Mouse (Mus musculus) forebrain, postnatal 0 days (tissue): Measurements from ENCODE around the gene Pitpnm2. TPM values are rescaled to one million over a fixed set of nuclear protein-coding genes. Genes with fewer than 3 reads are reported as not detected.
"Not testable (repeated sequence)": the region's sequence is repeated elsewhere in the genome, so short reads cannot be mapped to it uniquely, and the experiment has no call there.

ENCODE experiments used
- ATAC-seq: fragments of 200-750 bp; cut with Nextera tagmentation; 2 replicates; pipeline ENCODE4 v1.8.0; 2017; ENCODE audit warnings: mild to moderate bottlenecking, moderate library complexity
- DNase-seq: peaks from one replicate; pipeline ENCODE4 v3.0.0-alpha.2; 2015
- H3K27ac ChIP-seq: fragments of 300-500 bp; sonication (generic); 2 replicates; pipeline ENCODE4 v1.5.1; 2014; ENCODE audit warnings: low read depth, mild to moderate bottlenecking, antibody characterized with exemption, low read length, moderate library complexity, mixed read lengths
- H3K27me3 ChIP-seq: fragments of 300-500 bp; sonication (generic); 2 replicates; pipeline ENCODE4 v1.6.1; 2014; ENCODE audit warnings: mild to moderate bottlenecking, low read length, mixed read lengths; ENCODE audit not compliant: insufficient read depth
- H3K36me3 ChIP-seq: fragments of 300-500 bp; sonication (generic); 2 replicates; pipeline ENCODE4 v1.6.1; 2014; ENCODE audit warnings: mild to moderate bottlenecking, moderate library complexity; ENCODE audit not compliant: insufficient read depth
- H3K4me1 ChIP-seq: fragments of 300-500 bp; sonication (generic); 2 replicates; pipeline ENCODE4 v1.6.1; 2014; ENCODE audit warnings: antibody characterized with exemption; ENCODE audit not compliant: insufficient read depth
- H3K4me2 ChIP-seq: fragments of 300-500 bp; sonication (generic); 2 replicates; pipeline ENCODE4 v1.6.1; 2014; ENCODE audit warnings: low read depth, mild to moderate bottlenecking, moderate library complexity
- H3K4me3 ChIP-seq: fragments of 300-500 bp; sonication (generic); 2 replicates; pipeline ENCODE4 v1.5.1; 2014; ENCODE audit warnings: low read depth, low read length, mixed read lengths
- H3K9ac ChIP-seq: fragments of 300-500 bp; sonication (generic); 2 replicates; pipeline ENCODE4 v1.6.1; 2014; ENCODE audit warnings: mild to moderate bottlenecking
- H3K9me3 ChIP-seq: fragments of 300-500 bp; sonication (generic); 2 replicates; pipeline ENCODE4 v1.6.1; 2016; ENCODE audit warnings: low read length
- CTCF ChIP-seq: sonication (generic); IDR thresholded peaks from 2 replicates; pipeline ENCODE4 v1.5.1; 2016; ENCODE audit warnings: antibody characterized with exemption, control low read depth, low read depth
- WGBS: fragments of 180-500 bp; shearing (Covaris S2); extraction: QIAGEN DNeasy Blood & Tissue Kit; methylation state at CpG from one replicate; pipeline ENCODE4 v1.1.7; 2014; 5-methylcytosine and 5-hydroxymethylcytosine counted together
- polyA plus RNA-seq: library from polyadenylated mRNA; unstranded; fragments of >200 nt; fragmentation: Nextera tagmentation; extraction: Ambion mirVana; gene quantifications from 2 replicates; pipeline ENCODE4 v1.2.1, GENCODE M21; 2015
- total RNA-seq: library from RNA; depleted of rRNA; stranded (reverse); fragments of >200 nt; gene quantifications from 2 replicates; pipeline ENCODE4 v1.2.3, GENCODE M21; 2014; rRNA removed

Pitpnm2 gene
- total RNA-seq (33.8 and 38.4 TPM in 2 replicates), polyA plus RNA-seq (9.2 and 10.1 TPM in 2 replicates)

- 1% methylated on average over 76 of the region's 90 CpGs for WGBS
- peak within 1 kb of the TSS; percentile 77 for H3K4me2 ChIP-seq
- peak within 1 kb of the TSS; percentile 79 for H3K9ac ChIP-seq
- H3K4me1 ChIP-seq = peaks cover 8% of the 10 kb centered on the region; the same call in 1 of the 2 replicates
- peaks cover 4% of the 10 kb centered on the region for H3K36me3 ChIP-seq
- H3K27me3 ChIP-seq = no peaks in the 10 kb centered on the region
- ATAC-seq (peak; percentile 83), DNase-seq (peak; percentile 74)
- H3K27ac ChIP-seq = peak within 1 kb of the TSS; percentile 79
- H3K4me3 ChIP-seq = peak within 1 kb of the TSS; percentile 78
- no peak for TF ChIP-seq CTCF
- H3K9me3 ChIP-seq = no peaks in the 10 kb centered on the region
Observed at GRCm38 (mm10) chr5:124249614-124250591, at the start of gene Pitpnm2. TSS of gene Pitpnm2 (minus strand) at chr5:124249760.

- WGBS = 61% methylated on average over 3 of the region's 4 CpGs
- H3K27me3 ChIP-seq, H3K27ac ChIP-seq, H3K4me3 ChIP-seq, H3K4me1 ChIP-seq, H3K9me3 ChIP-seq, ATAC-seq, H3K4me2 ChIP-seq, H3K9ac ChIP-seq: not testable (repeated sequence)
- peaks cover 55% of the 10 kb centered on the region for H3K36me3 ChIP-seq
- peak; percentile 40 for DNase-seq
- peak; percentile 69 for TF ChIP-seq CTCF
Observed at GRCm38 (mm10) chr5:124299307-124299706, 49.7 kb upstream of the Pitpnm2 start.

GRCm38 (mm10) chr5:124296475-124296874, 46.9 kb upstream of the Pitpnm2 start:
- no peaks in the 10 kb centered on the region for H3K9me3 ChIP-seq
- ATAC-seq (no peak), DNase-seq (no peak)
- H3K27me3 ChIP-seq = no peaks in the 10 kb centered on the region
- no peak for TF ChIP-seq CTCF
- H3K4me1 ChIP-seq = no peaks in the 10 kb centered on the region
- H3K36me3 ChIP-seq = peaks cover 59% of the 10 kb centered on the region
- H3K4me3 ChIP-seq = no peak overlapping the region
- 93% methylated on average over 4 of the region's 4 CpGs for whole genome bisulfite sequencing
- no peak overlapping the region for H3K27ac ChIP-seq
- H3K9ac ChIP-seq = no peak overlapping the region
- no peak overlapping the region for H3K4me2 ChIP-seq

GRCm38 (mm10) chr5:124293967-124294366, 44.4 kb upstream of the Pitpnm2 start:
- peak; percentile 13 for DNase-seq
- Histone ChIP-seq H3K4me2 (no peak overlapping the region), H3K4me1 (no peaks in the 10 kb centered on the region), H3K36me3 (peaks cover 69% of the 10 kb centered on the region), H3K9me3 (no peaks in the 10 kb centered on the region), H3K27me3 (no peaks in the 10 kb centered on the region), H3K9ac (no peak overlapping the region), H3K27ac (no peak overlapping the region), H3K4me3 (no peak overlapping the region)
- TF ChIP-seq CTCF = no peak
- ATAC-seq = peak; percentile 32; the same call in 1 of the 2 replicates
- 79% methylated on average over 5 of the region's 5 CpGs for WGBS

- peaks cover 68% of the 10 kb centered on the region for H3K36me3 ChIP-seq
- H3K4me1 ChIP-seq = no peaks in the 10 kb centered on the region
- no peaks in the 10 kb centered on the region for H3K9me3 ChIP-seq
- H3K27ac ChIP-seq = no peak overlapping the region
- WGBS = 91% methylated on average over 4 of the region's 4 CpGs
- ATAC-seq (no peak), DNase-seq (no peak)
- H3K27me3 ChIP-seq = no peaks in the 10 kb centered on the region
- TF ChIP-seq CTCF = no peak
- no peak overlapping the region for H3K9ac ChIP-seq
- no peak overlapping the region for H3K4me2 ChIP-seq
- H3K4me3 ChIP-seq = no peak overlapping the region
Observed at GRCm38 (mm10) chr5:124290216-124290615, 40.7 kb upstream of the Pitpnm2 start.

- Histone ChIP-seq H3K9ac (no peak overlapping the region), H3K36me3 (peaks cover 61% of the 10 kb centered on the region), H3K4me2 (no peak overlapping the region), H3K4me3 (no peak overlapping the region), H3K27me3 (no peaks in the 10 kb centered on the region), H3K9me3 (no peaks in the 10 kb centered on the region), H3K4me1 (no peaks in the 10 kb centered on the region), H3K27ac (no peak overlapping the region)
- no peak for ATAC-seq
- 96% methylated on average over 6 of the region's 6 CpGs for WGBS
- DNase-seq = no peak
- TF ChIP-seq CTCF = no peak
Observed at GRCm38 (mm10) chr5:124287616-124288247, 38.2 kb upstream of the Pitpnm2 start.

GRCm38 (mm10) chr5:124284330-124284729, 34.8 kb upstream of the Pitpnm2 start:
- H3K9ac ChIP-seq = no peak overlapping the region
- no peaks in the 10 kb centered on the region for H3K4me1 ChIP-seq
- WGBS = 64% methylated on average over 3 of the region's 3 CpGs
- H3K4me2 ChIP-seq = no peak overlapping the region
- no peak for DNase-seq
- H3K9me3 ChIP-seq = no peaks in the 10 kb centered on the region
- TF ChIP-seq CTCF = peak; percentile 42; the same call in 1 of the 2 replicates
- ATAC-seq = no peak
- no peak overlapping the region for H3K27ac ChIP-seq
- H3K36me3 ChIP-seq = peaks cover 47% of the 10 kb centered on the region
- H3K4me3 ChIP-seq = no peak overlapping the region
- H3K27me3 ChIP-seq = no peaks in the 10 kb centered on the region
